Mouse (Mus musculus) cerebellum, adult 2 months (tissue): ENCODE results near the gene Igfbp5.

Source experiments
- CTCF ChIP-seq: fragments of 200-500 bp; IDR thresholded peaks from 2 replicates; pipeline ENCODE4 v1.5.1; 2011; ENCODE audit warnings: low read depth, mild to moderate bottlenecking, control low read depth, low read length, moderate library complexity, borderline replicate concordance; ENCODE audit not compliant: insufficient read depth
- POLR2A ChIP-seq: fragments of 200-500 bp; IDR thresholded peaks from 2 replicates; pipeline ENCODE4 v1.6.1; 2011; ENCODE audit warnings: low read length, control low read depth, borderline replicate concordance; ENCODE audit not compliant: insufficient read depth

DNA sequence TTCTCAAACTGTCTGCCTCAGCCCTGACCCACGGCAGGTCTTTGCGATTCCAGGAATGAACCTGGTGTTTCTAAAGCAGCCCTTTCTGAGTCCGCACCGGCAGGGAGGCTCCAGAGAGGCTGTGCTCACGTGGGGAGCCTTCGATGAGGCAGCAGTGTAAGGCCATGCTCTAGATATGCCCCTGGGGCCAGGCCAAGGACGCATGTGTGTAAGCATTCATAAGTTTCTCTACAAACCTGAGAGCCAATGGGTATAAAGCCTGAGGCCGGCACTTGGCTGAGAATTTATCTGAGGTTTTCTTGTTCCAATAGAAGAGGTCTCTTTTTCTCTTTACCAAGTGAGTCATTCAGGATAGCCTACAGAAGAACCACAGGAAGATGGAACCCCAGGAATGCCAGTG is 35.3 kb downstream of the Igfbp5 start:
- TF ChIP-seq POLR2A (no peak), CTCF (no peak)
